Mouse (Mus musculus) cerebellum, adult 2 months (tissue): ENCODE measurements around the gene Pex26.

Experiments used
- CTCF ChIP-seq: fragments of 200-500 bp; IDR thresholded peaks from 2 replicates; pipeline ENCODE4 v1.5.1; 2011; ENCODE audit warnings: low read depth, mild to moderate bottlenecking, control low read depth, low read length, moderate library complexity, borderline replicate concordance; ENCODE audit not compliant: insufficient read depth
- POLR2A ChIP-seq: fragments of 200-500 bp; IDR thresholded peaks from 2 replicates; pipeline ENCODE4 v1.6.1; 2011; ENCODE audit warnings: low read length, control low read depth, borderline replicate concordance; ENCODE audit not compliant: insufficient read depth

GRCm38 (mm10) chr6:121167381-121167975 is 16.0 kb upstream of the Pex26 start:
- no peak for TF ChIP-seq CTCF
- no peak for TF ChIP-seq POLR2A
